Mouse (Mus musculus) myocyte (in vitro differentiated cells): ENCODE results near the gene Raph1. TPM values are rescaled to one million over a fixed set of nuclear protein-coding genes. Genes with fewer than 3 reads are reported as not detected.
A peak's percentile ranks its signal among the peaks of the same experiment; 100 is the strongest.

Source experiments
- H3K27me3 ChIP-seq: one replicate; pipeline ENCODE4 v1.6.1; 2011; ENCODE audit not compliant: control insufficient read depth, insufficient read depth, insufficient read length
- H3K36me3 ChIP-seq: one replicate; pipeline ENCODE4 v1.6.1; 2011; ENCODE audit not compliant: control insufficient read depth, insufficient read depth
- H3K4me2 ChIP-seq: one replicate; pipeline ENCODE4 v1.6.1; 2011; ENCODE audit warnings: low read depth, control low read depth
- H3K4me3 ChIP-seq: one replicate; pipeline ENCODE4 v1.5.1; 2011; ENCODE audit warnings: mild to moderate bottlenecking, control low read depth, moderate library complexity
- H3K79me2 ChIP-seq: one replicate; pipeline ENCODE4 v1.6.1; 2011; ENCODE audit not compliant: control insufficient read depth, insufficient read depth
- H3ac ChIP-seq: one replicate; pipeline ENCODE4 v1.6.1; 2011; ENCODE audit not compliant: control insufficient read depth, insufficient read length
- CEBPB ChIP-seq: IDR thresholded peaks from 2 replicates; pipeline ENCODE4 v1.6.1; 2011; ENCODE audit warnings: mild to moderate bottlenecking, moderate library complexity; ENCODE audit not compliant: poor library complexity, insufficient read depth, severe bottlenecking
- E2F4 ChIP-seq: IDR thresholded peaks from one replicate; pipeline ENCODE4 v1.6.1; 2011; ENCODE audit warnings: mild to moderate bottlenecking, control low read depth, moderate library complexity; ENCODE audit not compliant: insufficient read depth
- MAX ChIP-seq: IDR thresholded peaks from one replicate; pipeline ENCODE4 v1.6.1; 2011; ENCODE audit warnings: low read depth, mild to moderate bottlenecking, control low read depth
- MYOD1 ChIP-seq, 3 experiments: IDR thresholded peaks; one replicate each; pipeline ENCODE4 v1.6.1; 2011; ENCODE audit warnings: control low read depth in 2 of 3, low read depth in 2 of 3, mild to moderate bottlenecking in 2 of 3, moderate library complexity in 1 of 3; ENCODE audit not compliant: insufficient read length in 2 of 3, control insufficient read depth in 1 of 3
- MYOG ChIP-seq, 3 experiments: IDR thresholded peaks; one replicate each; pipeline ENCODE4 v1.6.1; 2011; ENCODE audit warnings: control low read depth in 2 of 3, low read depth in 2 of 3, mild to moderate bottlenecking in 2 of 3; ENCODE audit not compliant: insufficient read length in 2 of 3, control insufficient read depth in 1 of 3, insufficient read depth in 1 of 3
- POLR2A ChIP-seq: IDR thresholded peaks from one replicate; pipeline ENCODE4 v1.6.1; 2011; ENCODE audit warnings: low read depth, mild to moderate bottlenecking, control low read depth, moderate library complexity; ENCODE audit not compliant: insufficient read length
- POLR2AphosphoS2 ChIP-seq: IDR thresholded peaks from one replicate; pipeline ENCODE4 v1.6.1; 2011; ENCODE audit warnings: low read depth, control low read depth; ENCODE audit not compliant: insufficient read length
- REST ChIP-seq: IDR thresholded peaks from one replicate; pipeline ENCODE4 v1.6.1; 2011; ENCODE audit warnings: mild to moderate bottlenecking, control low read depth, moderate library complexity; ENCODE audit not compliant: insufficient read depth, insufficient read length
- SRF ChIP-seq: IDR thresholded peaks from one replicate; pipeline ENCODE4 v1.6.1; 2011; ENCODE audit warnings: low read depth; ENCODE audit not compliant: control insufficient read depth, insufficient read length
- TCF12 ChIP-seq: IDR thresholded peaks from one replicate; pipeline ENCODE4 v1.6.1; 2011; ENCODE audit warnings: mild to moderate bottlenecking, control low read depth; ENCODE audit not compliant: poor library complexity, insufficient read depth, severe bottlenecking
- TCF3 ChIP-seq: IDR thresholded peaks from one replicate; pipeline ENCODE4 v1.6.1; 2011; ENCODE audit warnings: low read depth, control low read depth; ENCODE audit not compliant: insufficient read length
- USF1 ChIP-seq: IDR thresholded peaks from one replicate; pipeline ENCODE4 v1.6.1; 2011; ENCODE audit warnings: low read depth, mild to moderate bottlenecking, control low read depth, moderate library complexity
- polyA plus RNA-seq: library from polyadenylated mRNA; unstranded; fragments of >200 nt; fragmentation: generic; extraction: Trizol; gene quantifications from one replicate; pipeline ENCODE4 v1.2.1, GENCODE M21; 2012; ENCODE audit warnings: missing spikeins

The Raph1 gene
- polyA plus RNA-seq, 1 experiment: 7.4 TPM

GRCm38 (mm10) chr1:60596386-60597320, 29.7 kb upstream of the Raph1 start:
- Histone ChIP-seq H3K79me2 (no peaks in the 10 kb centered on the region), H3K4me2 (no peak overlapping the region), H3K36me3 (no peaks in the 10 kb centered on the region), H3ac (no peak overlapping the region), H3K27me3 (no peaks in the 10 kb centered on the region), H3K4me3 (no peak overlapping the region)
- TF ChIP-seq SRF (no peak), MYOG (IDR thresholded peaks at IDR 0.05; ENCODE audit: control insufficient read depth in 1 of 3, insufficient read depth in 1 of 3, insufficient read length in 2 of 3, low read depth in 2 of 3) (no peak), REST (no peak), MAX (no peak), MYOD1 (IDR thresholded peaks at IDR 0.05; ENCODE audit: control insufficient read depth in 1 of 3, insufficient read length in 2 of 3, low read depth in 2 of 3) (no peak), TCF3 (no peak), POLR2AphosphoS2 (no peak), E2F4 (no peak), CEBPB (no peak), POLR2A (no peak), USF1 (no peak), TCF12 (no peak)

GRCm38 (mm10) chr1:60593101-60593500, 26.2 kb upstream of the Raph1 start:
- no peaks in the 10 kb centered on the region for H3K27me3 ChIP-seq
- TF ChIP-seq CEBPB (no peak), E2F4 (no peak), USF1 (no peak)
- no peaks in the 10 kb centered on the region for H3K36me3 ChIP-seq
- H3K79me2 ChIP-seq: no peaks in the 10 kb centered on the region
- H3K4me3 ChIP-seq: no peak overlapping the region
- H3K4me2 ChIP-seq: no peak overlapping the region
- no peak overlapping the region for H3ac ChIP-seq

- H3K36me3 ChIP-seq: no peaks in the 10 kb centered on the region
- H3K27me3 ChIP-seq: no peaks in the 10 kb centered on the region
- peak overlapping the region; percentile 14 for H3K4me2 ChIP-seq
- H3K4me3 ChIP-seq: no peak overlapping the region
- TF ChIP-seq MYOD1 (IDR thresholded peaks at IDR 0.05; ENCODE audit: control insufficient read depth in 1 of 3, insufficient read length in 2 of 3, low read depth in 2 of 3) (peak in 1 of 3 experiments; percentile 36), TCF3 (no peak)
- H3K79me2 ChIP-seq: no peaks in the 10 kb centered on the region
- H3ac ChIP-seq: no peak overlapping the region
Observed at GRCm38 (mm10) chr1:60588887-60589629, 22.2 kb upstream of the Raph1 start.

- Histone ChIP-seq H3K36me3 (no peaks in the 10 kb centered on the region), H3K27me3 (no peaks in the 10 kb centered on the region), H3K4me2 (no peak overlapping the region), H3K4me3 (no peak overlapping the region), H3K79me2 (no peaks in the 10 kb centered on the region), H3ac (no peak overlapping the region)
- no peak for TF ChIP-seq TCF3
- TF ChIP-seq SRF: no peak
- no peak for TF ChIP-seq POLR2A
- TF ChIP-seq REST: no peak
- TF ChIP-seq MAX: no peak
- TF ChIP-seq MYOD1 (IDR thresholded peaks at IDR 0.05; ENCODE audit: control insufficient read depth in 1 of 3, insufficient read length in 2 of 3, low read depth in 2 of 3): no peak
- no peak for TF ChIP-seq E2F4
- no peak for TF ChIP-seq CEBPB
- no peak for TF ChIP-seq TCF12
- no peak for TF ChIP-seq USF1
- no peak for TF ChIP-seq POLR2AphosphoS2
- TF ChIP-seq MYOG (IDR thresholded peaks at IDR 0.05; ENCODE audit: control insufficient read depth in 1 of 3, insufficient read depth in 1 of 3, insufficient read length in 2 of 3, low read depth in 2 of 3): no peak
Observed at GRCm38 (mm10) chr1:60580990-60581389, 14.1 kb upstream of the Raph1 start.

GRCm38 (mm10) chr1:60579886-60580285, 13.0 kb upstream of the Raph1 start:
- no peaks in the 10 kb centered on the region for H3K79me2 ChIP-seq
- no peak for TF ChIP-seq TCF12
- TF ChIP-seq USF1: no peak
- no peak for TF ChIP-seq SRF
- TF ChIP-seq MYOG (IDR thresholded peaks at IDR 0.05; ENCODE audit: control insufficient read depth in 1 of 3, insufficient read depth in 1 of 3, insufficient read length in 2 of 3, low read depth in 2 of 3): no peak
- TF ChIP-seq POLR2AphosphoS2: no peak
- TF ChIP-seq REST: no peak
- TF ChIP-seq TCF3: no peak
- no peak for TF ChIP-seq CEBPB
- no peak for TF ChIP-seq POLR2A
- no peak for TF ChIP-seq MAX
- TF ChIP-seq E2F4: no peak
- TF ChIP-seq MYOD1 (IDR thresholded peaks at IDR 0.05; ENCODE audit: control insufficient read depth in 1 of 3, insufficient read length in 2 of 3, low read depth in 2 of 3): no peak
- H3ac ChIP-seq: no peak overlapping the region
- H3K4me3 ChIP-seq: no peak overlapping the region
- H3K36me3 ChIP-seq: no peaks in the 10 kb centered on the region
- H3K27me3 ChIP-seq: no peaks in the 10 kb centered on the region
- no peak overlapping the region for H3K4me2 ChIP-seq
